Mouse (Mus musculus) MEL (cell line): ENCODE data around the gene Srprb. TPM values are rescaled to one million over a fixed set of nuclear protein-coding genes. Genes with fewer than 3 reads are reported as not detected.
"Not testable (repeated sequence)": the region's sequence is repeated elsewhere in the genome, so short reads cannot be mapped to it uniquely, and the experiment has no call there.

Experiments
- DNase-seq: peaks from one replicate; pipeline ENCODE4 v3.0.0; 2011; ENCODE audit warnings: low read depth, low spot score
- H3K27ac ChIP-seq: 2 replicates; pipeline ENCODE4 v1.5.1; 2012; ENCODE audit warnings: low read depth, mild to moderate bottlenecking, control low read depth, low read length, moderate library complexity; ENCODE audit not compliant: control insufficient read depth
- H3K27me3 ChIP-seq, 2 experiments: fragments of 150-350 bp in 1 of 2; sonication (generic) in 1 of 2; 2 replicates each; pipeline ENCODE4 v1.6.1; 2012; ENCODE audit warnings: low read length in 2 of 2, mild to moderate bottlenecking in 2 of 2, improper control_type of control experiment in 1 of 2, moderate library complexity in 1 of 2; ENCODE audit not compliant: insufficient read depth in 2 of 2, control insufficient read depth in 1 of 2
- H3K36me3 ChIP-seq, 2 experiments: 2 replicates each; pipeline ENCODE4 v1.6.1; 2012 to 2014; ENCODE audit warnings: low read length in 2 of 2, improper control_type of control experiment in 1 of 2, inconsistent platforms in 1 of 2, mild to moderate bottlenecking in 1 of 2; ENCODE audit not compliant: insufficient read depth in 2 of 2, control insufficient read depth in 1 of 2
- H3K4me1 ChIP-seq, 2 experiments: fragments of 150-350 bp in 1 of 2; sonication (generic) in 1 of 2; 2 replicates each; pipeline ENCODE4 v1.6.1; 2012; ENCODE audit warnings: low read length in 2 of 2, improper control_type of control experiment in 1 of 2, mild to moderate bottlenecking in 1 of 2; ENCODE audit not compliant: insufficient read depth in 2 of 2, control insufficient read depth in 1 of 2
- H3K4me3 ChIP-seq, 2 experiments: fragments of 150-350 bp in 1 of 2; sonication (generic) in 1 of 2; 2 replicates each; pipeline ENCODE4 v1.5.1; 2012; ENCODE audit warnings: low read depth in 2 of 2, low read length in 2 of 2, mild to moderate bottlenecking in 2 of 2, moderate library complexity in 2 of 2, control low read depth in 1 of 2, improper control_type of control experiment in 1 of 2; ENCODE audit not compliant: control insufficient read depth in 1 of 2, insufficient read depth in 1 of 2
- H3K79me2 ChIP-seq: 2 replicates; pipeline ENCODE4 v1.6.1; 2012; ENCODE audit warnings: mild to moderate bottlenecking, low read length, moderate library complexity; ENCODE audit not compliant: control insufficient read depth, poor library complexity, insufficient read depth
- H3K9ac ChIP-seq: 2 replicates; pipeline ENCODE4 v1.6.1; 2012; ENCODE audit warnings: low read depth, mild to moderate bottlenecking, control low read depth, low read length, moderate library complexity; ENCODE audit not compliant: control insufficient read depth, poor library complexity, severe bottlenecking
- H3K9me3 ChIP-seq: fragments of 150-350 bp; sonication (generic); replicated peaks from 2 replicates; pipeline ENCODE4 v1.6.1; 2012; ENCODE audit warnings: mild to moderate bottlenecking, low read length, improper control_type of control experiment, moderate library complexity; ENCODE audit not compliant: insufficient read depth
- BHLHE40 ChIP-seq: IDR thresholded peaks from 2 replicates; pipeline ENCODE4 v1.6.1; 2012; ENCODE audit warnings: low read depth, mild to moderate bottlenecking, inconsistent platforms, low read length, improper control_type of control experiment, borderline replicate concordance
- E2F4 ChIP-seq: IDR thresholded peaks from 2 replicates; pipeline ENCODE4 v1.6.1; 2011; ENCODE audit warnings: low read depth, low read length, improper control_type of control experiment, borderline replicate concordance
- EP300 ChIP-seq, 2 experiments: IDR thresholded peaks; 2 replicates each; pipeline ENCODE4 v1.6.1; 2011; ENCODE audit warnings: improper control_type of control experiment in 2 of 2, low read length in 2 of 2, low read depth in 1 of 2, mild to moderate bottlenecking in 1 of 2
- GATA1 ChIP-seq: IDR thresholded peaks from 2 replicates; pipeline ENCODE4 v1.6.1; 2011; ENCODE audit warnings: low read depth, low read length, improper control_type of control experiment
- MAFK ChIP-seq: IDR thresholded peaks from 2 replicates; pipeline ENCODE4 v1.6.1; 2011; ENCODE audit warnings: low read depth, mild to moderate bottlenecking, low read length, improper control_type of control experiment, borderline replicate concordance
- MXI1 ChIP-seq: IDR thresholded peaks from 2 replicates; pipeline ENCODE4 v1.6.1; 2011; ENCODE audit warnings: mild to moderate bottlenecking, low read depth, low read length, improper control_type of control experiment
- POLR2AphosphoS2 ChIP-seq: IDR thresholded peaks from 2 replicates; pipeline ENCODE4 v1.6.1; 2011; ENCODE audit warnings: low read length, improper control_type of control experiment
- POLR2AphosphoS5 ChIP-seq: IDR thresholded peaks from 2 replicates; pipeline ENCODE4 v1.6.1; 2012; ENCODE audit warnings: low read depth, borderline replicate concordance, mild to moderate bottlenecking, inconsistent platforms, low read length, moderate library complexity, mixed read lengths
- RAD21 ChIP-seq: IDR thresholded peaks from 2 replicates; pipeline ENCODE4 v1.6.1; 2011; ENCODE audit warnings: mild to moderate bottlenecking, low read depth, low read length, improper control_type of control experiment
- TAL1 ChIP-seq: IDR thresholded peaks from 2 replicates; pipeline ENCODE4 v1.6.1; 2012; ENCODE audit warnings: mild to moderate bottlenecking, inconsistent platforms, low read length, moderate library complexity, mixed read lengths
- TBP ChIP-seq: IDR thresholded peaks from 2 replicates; pipeline ENCODE4 v1.8.0; 2011; ENCODE audit warnings: low read depth, low read length, improper control_type of control experiment
- UBTF ChIP-seq: IDR thresholded peaks from 2 replicates; pipeline ENCODE4 v1.6.1; 2012; ENCODE audit warnings: low read depth, mild to moderate bottlenecking, inconsistent platforms, low read length, improper control_type of control experiment, moderate library complexity, borderline replicate concordance; ENCODE audit not compliant: insufficient read depth
- ZC3H11A ChIP-seq: IDR thresholded peaks from 2 replicates; pipeline ENCODE4 v1.6.1; 2012; ENCODE audit warnings: low read depth, mild to moderate bottlenecking, inconsistent platforms, low read length, improper control_type of control experiment
- ZKSCAN1 ChIP-seq: IDR thresholded peaks from 2 replicates; pipeline ENCODE4 v1.6.1; 2012; ENCODE audit warnings: low read depth, mild to moderate bottlenecking, inconsistent platforms, low read length, improper control_type of control experiment, moderate library complexity
- ZNF384 ChIP-seq: IDR thresholded peaks from 2 replicates; pipeline ENCODE4 v1.6.1; 2012; ENCODE audit warnings: low read depth, mild to moderate bottlenecking, inconsistent platforms, low read length, improper control_type of control experiment
- polyA plus RNA-seq, 2 experiments: library from polyadenylated mRNA; stranded (reverse) in 1 of 2; unstranded in 1 of 2; fragments of >175 nt in 1 of 2; fragments of >200 nt in 1 of 2; gene quantifications; 2 replicates each; pipeline versions ENCODE4 v1.2.1 to v1.2.4; 2012; ENCODE audit warnings: low replicate concordance in 2 of 2, low read depth in 1 of 2; ENCODE audit not compliant: insufficient read length in 2 of 2, insufficient read depth in 1 of 2, missing spikeins in 1 of 2
- total RNA-seq: library from RNA; depleted of rRNA; stranded (reverse); fragments of 300-350 nt; gene quantifications from 2 replicates; pipeline ENCODE4 v1.2.3, GENCODE M21; 2012

Srprb gene
- total and polyA plus RNA-seq, 3 experiments, result 71.5 to 85.0 TPM; not detected in 1

GRCm38 (mm10) chr9:103163806-103164205 is 38.1 kb downstream of the Srprb start:
- H3K4me3 ChIP-seq, result no peak overlapping the region
- no peak overlapping the region for H3K27ac ChIP-seq
- H3K27me3 ChIP-seq, result no peaks in the 10 kb centered on the region
- H3K79me2 ChIP-seq, result no peaks in the 10 kb centered on the region
- no peak for DNase-seq
- no peaks in the 10 kb centered on the region for H3K36me3 ChIP-seq
- TF ChIP-seq MXI1 (no peak), RAD21 (no peak), GATA1 (no peak), EP300 (IDR thresholded peaks at IDR 0.05; ENCODE audit: low read depth in 1 of 2, low read length in 2 of 2) (no peak), BHLHE40 (no peak), POLR2AphosphoS5 (no peak), TBP (no peak), TAL1 (no peak), ZKSCAN1 (no peak), MAFK (no peak), E2F4 (no peak), POLR2AphosphoS2 (no peak), ZC3H11A (no peak)
- no peak overlapping the region for H3K9ac ChIP-seq
- no peaks in the 10 kb centered on the region for H3K4me1 ChIP-seq
- no peaks in the 10 kb centered on the region for H3K9me3 ChIP-seq

DNA sequence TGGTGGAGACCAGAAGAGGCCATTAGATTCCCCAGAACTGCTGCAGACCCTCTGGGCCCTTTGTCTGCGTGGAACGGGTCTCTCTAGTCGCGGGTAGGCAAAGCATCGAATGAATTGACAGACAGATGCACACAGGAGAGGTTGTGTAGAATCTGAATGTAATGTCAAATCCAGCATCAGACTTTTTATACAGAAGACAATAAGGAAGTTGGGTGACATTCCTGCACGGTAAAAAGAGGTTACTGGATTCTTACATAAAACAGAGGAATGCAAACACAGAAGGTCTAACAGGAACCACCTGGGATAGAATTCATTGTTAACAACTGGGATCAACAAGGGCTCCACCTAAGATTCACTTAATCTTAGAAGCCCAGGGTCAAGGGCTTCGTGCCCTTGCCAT is 46.8 kb downstream of the Srprb start:
- not testable (repeated sequence) for H3K36me3 ChIP-seq, H3K79me2 ChIP-seq, H3K9me3 ChIP-seq, H3K9ac ChIP-seq, DNase-seq, H3K4me1 ChIP-seq, H3K27me3 ChIP-seq, H3K27ac ChIP-seq, H3K4me3 ChIP-seq

GRCm38 (mm10) chr9:103154568-103154967 is 47.4 kb downstream of the Srprb start:
- TF ChIP-seq ZNF384 (no peak), UBTF (no peak)
- H3K27ac ChIP-seq, result no peak overlapping the region
- no peak for DNase-seq
- H3K9ac ChIP-seq, result no peak overlapping the region
- no peaks in the 10 kb centered on the region for H3K27me3 ChIP-seq
- H3K9me3 ChIP-seq, result no peaks in the 10 kb centered on the region
- H3K4me1 ChIP-seq, result peaks cover 0 to 4% of the 10 kb centered on the region in 2 experiments; a peak in 2 of 4 replicates
- H3K4me3 ChIP-seq, result no peak overlapping the region
- no peaks in the 10 kb centered on the region for H3K79me2 ChIP-seq
- no peaks in the 10 kb centered on the region for H3K36me3 ChIP-seq
